Mouse (Mus musculus): ENCODE measurements around the gene Acin1. TPM values are rescaled to one million over a fixed set of nuclear protein-coding genes. Genes with fewer than 3 reads are reported as not detected.
A peak's percentile ranks its signal among the peaks of the same experiment; 100 is the strongest.

Gene Acin1
- total and polyA plus RNA-seq, 2 experiments: 39.7 to 49.1 TPM

DNA sequence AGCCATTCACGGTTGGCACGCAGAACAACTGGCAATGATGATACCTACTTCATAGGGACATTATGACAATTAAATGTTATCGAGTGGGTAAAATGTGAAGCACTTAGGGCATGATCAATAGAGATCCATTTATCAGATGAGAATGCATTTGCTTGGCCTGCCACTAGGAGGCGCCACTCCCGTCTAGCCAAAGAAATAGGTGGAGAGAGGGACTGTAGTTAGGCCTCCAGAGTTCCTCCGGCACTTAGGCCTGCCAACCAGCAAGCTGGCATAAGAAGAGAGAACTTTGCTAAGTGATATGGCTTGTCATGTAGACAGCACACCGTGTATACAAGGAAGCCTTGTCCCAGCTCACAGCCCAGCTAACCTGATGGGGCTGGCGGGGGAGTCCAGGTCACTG, 49.8 kb downstream of the Acin1 start:
- no peaks in the 10 kb centered on the region for H3K27me3 ChIP-seq (ENCODE audit: control insufficient read depth, insufficient read depth, low read length)
- DNase-seq (ENCODE audit: extremely low read depth, low read depth, low spot score): peak; percentile 39
- H3K4me3 ChIP-seq (ENCODE audit: insufficient read depth, low read depth, low read length): no peak overlapping the region
- no peak overlapping the region for H3K9ac ChIP-seq (ENCODE audit: low read depth, low read length)
- no peak overlapping the region for H3K27ac ChIP-seq (replicated peaks; ENCODE audit: insufficient read depth, low read depth, low read length)
- WGBS: 50% methylated on average over 8 of the region's 8 CpGs
- H3K79me2 ChIP-seq (ENCODE audit: control insufficient read depth, insufficient read depth, low read length): no peaks in the 10 kb centered on the region
- TF ChIP-seq POLR2A (IDR thresholded peaks at IDR 0.05; ENCODE audit: extremely low read depth, insufficient read depth, low read length) (no peak), CTCF (IDR thresholded peaks at IDR 0.05; ENCODE audit: low read depth, low read length) (peak; percentile 87)
- H3K4me1 ChIP-seq (ENCODE audit: control insufficient read depth, insufficient read depth, low read length): no peaks in the 10 kb centered on the region
- no peaks in the 10 kb centered on the region for H3K36me3 ChIP-seq (ENCODE audit: control insufficient read depth, insufficient read depth, low read length)

DNA sequence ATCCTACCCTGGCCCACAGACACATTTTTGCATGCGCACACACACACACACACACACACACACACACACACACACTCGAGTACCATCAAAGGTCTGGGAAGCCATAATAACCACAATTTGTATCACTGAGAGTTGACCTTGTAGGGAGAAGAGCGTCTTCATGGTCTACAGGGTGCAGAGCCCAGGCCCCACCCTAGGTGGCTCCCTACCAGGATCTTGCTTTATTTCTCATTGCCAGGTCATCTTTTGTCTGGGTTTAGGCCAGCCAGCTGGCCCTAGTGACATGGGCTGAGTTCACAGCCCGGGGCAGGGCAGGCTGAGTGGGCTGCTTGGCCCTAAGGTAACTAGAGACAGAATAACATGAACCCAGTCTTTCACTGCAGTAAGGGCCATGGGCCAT, 52.5 kb downstream of the Acin1 start:
- Histone ChIP-seq H3K4me3 (ENCODE audit: insufficient read depth, low read depth, low read length) (no peak overlapping the region), H3K79me2 (ENCODE audit: control insufficient read depth, insufficient read depth, low read length) (no peaks in the 10 kb centered on the region), H3K36me3 (ENCODE audit: control insufficient read depth, insufficient read depth, low read length) (no peaks in the 10 kb centered on the region), H3K4me1 (ENCODE audit: control insufficient read depth, insufficient read depth, low read length) (no peaks in the 10 kb centered on the region), H3K27ac (replicated peaks; ENCODE audit: insufficient read depth, low read depth, low read length) (no peak overlapping the region), H3K27me3 (ENCODE audit: control insufficient read depth, insufficient read depth, low read length) (no peaks in the 10 kb centered on the region), H3K9ac (ENCODE audit: low read depth, low read length) (no peak overlapping the region)
- no peak for DNase-seq (ENCODE audit: extremely low read depth, low read depth, low spot score)
- WGBS: 73% methylated on average over 4 of the region's 4 CpGs
- TF ChIP-seq POLR2A (IDR thresholded peaks at IDR 0.05; ENCODE audit: extremely low read depth, insufficient read depth, low read length) (no peak), CTCF (IDR thresholded peaks at IDR 0.05; ENCODE audit: low read depth, low read length) (no peak)

DNA sequence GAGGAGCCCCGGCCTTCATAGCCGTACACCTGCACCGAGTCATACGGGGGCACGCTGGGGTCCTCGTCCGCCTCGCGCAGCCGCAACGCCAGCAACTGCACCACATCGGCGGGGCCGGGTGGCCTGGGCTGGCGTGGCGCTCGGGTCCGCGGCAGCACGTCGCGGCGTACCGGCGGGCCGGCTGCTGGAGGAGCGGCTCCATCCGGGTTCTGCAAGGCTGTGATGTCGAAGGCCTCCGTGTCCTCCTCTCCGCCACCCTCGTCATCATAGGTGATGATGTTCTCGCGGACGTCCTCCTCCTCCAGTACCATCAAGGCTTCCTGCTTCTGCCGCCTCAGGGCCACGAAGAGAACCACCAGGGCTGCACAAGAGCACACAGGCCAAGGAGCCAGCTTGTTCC, 54.5 kb downstream of the Acin1 start:
- no peak for DNase-seq (ENCODE audit: extremely low read depth, low read depth, low spot score)
- Histone ChIP-seq H3K36me3 (ENCODE audit: control insufficient read depth, insufficient read depth, low read length) (no peaks in the 10 kb centered on the region), H3K27me3 (ENCODE audit: control insufficient read depth, insufficient read depth, low read length) (no peaks in the 10 kb centered on the region), H3K4me3 (ENCODE audit: insufficient read depth, low read depth, low read length) (no peak overlapping the region), H3K79me2 (ENCODE audit: control insufficient read depth, insufficient read depth, low read length) (no peaks in the 10 kb centered on the region), H3K27ac (replicated peaks; ENCODE audit: insufficient read depth, low read depth, low read length) (no peak overlapping the region), H3K9ac (ENCODE audit: low read depth, low read length) (no peak overlapping the region), H3K4me1 (ENCODE audit: control insufficient read depth, insufficient read depth, low read length) (no peaks in the 10 kb centered on the region)
- 97% methylated on average over 37 of the region's 37 CpGs for WGBS
- TF ChIP-seq POLR2A (IDR thresholded peaks at IDR 0.05; ENCODE audit: extremely low read depth, insufficient read depth, low read length) (no peak), CTCF (IDR thresholded peaks at IDR 0.05; ENCODE audit: low read depth, low read length) (no peak)

DNA sequence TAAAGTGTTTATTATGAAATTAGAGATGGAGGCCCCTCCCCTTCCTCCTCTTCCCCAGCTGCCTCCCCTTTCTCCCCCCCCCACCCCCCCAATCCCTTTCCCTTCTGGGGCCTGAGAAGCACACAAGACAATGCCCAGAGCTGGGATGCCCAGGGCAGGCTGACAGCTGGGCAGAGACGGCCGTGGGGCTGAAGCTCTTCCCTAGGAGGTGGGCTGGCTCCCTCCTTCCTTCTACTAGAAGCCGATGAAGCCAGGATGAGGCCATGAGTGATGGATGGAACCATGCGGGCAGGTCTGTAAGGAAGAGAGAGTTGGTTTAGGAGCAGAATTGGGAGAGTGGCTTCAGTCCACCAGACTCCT, 55.5 kb downstream of the Acin1 start:
- TF ChIP-seq POLR2A (IDR thresholded peaks at IDR 0.05; ENCODE audit: extremely low read depth, insufficient read depth, low read length) (no peak), CTCF (IDR thresholded peaks at IDR 0.05; ENCODE audit: low read depth, low read length) (no peak)
- no peaks in the 10 kb centered on the region for H3K79me2 ChIP-seq (ENCODE audit: control insufficient read depth, insufficient read depth, low read length)
- no peak overlapping the region for H3K27ac ChIP-seq (replicated peaks; ENCODE audit: insufficient read depth, low read depth, low read length)
- H3K4me3 ChIP-seq (ENCODE audit: insufficient read depth, low read depth, low read length): no peak overlapping the region
- no peaks in the 10 kb centered on the region for H3K36me3 ChIP-seq (ENCODE audit: control insufficient read depth, insufficient read depth, low read length)
- H3K27me3 ChIP-seq (ENCODE audit: control insufficient read depth, insufficient read depth, low read length): no peaks in the 10 kb centered on the region
- DNase-seq (ENCODE audit: extremely low read depth, low read depth, low spot score): no peak
- H3K9ac ChIP-seq (ENCODE audit: low read depth, low read length): no peak overlapping the region
- H3K4me1 ChIP-seq (ENCODE audit: control insufficient read depth, insufficient read depth, low read length): no peaks in the 10 kb centered on the region
- 86% methylated on average over 4 of the region's 4 CpGs for WGBS

DNA sequence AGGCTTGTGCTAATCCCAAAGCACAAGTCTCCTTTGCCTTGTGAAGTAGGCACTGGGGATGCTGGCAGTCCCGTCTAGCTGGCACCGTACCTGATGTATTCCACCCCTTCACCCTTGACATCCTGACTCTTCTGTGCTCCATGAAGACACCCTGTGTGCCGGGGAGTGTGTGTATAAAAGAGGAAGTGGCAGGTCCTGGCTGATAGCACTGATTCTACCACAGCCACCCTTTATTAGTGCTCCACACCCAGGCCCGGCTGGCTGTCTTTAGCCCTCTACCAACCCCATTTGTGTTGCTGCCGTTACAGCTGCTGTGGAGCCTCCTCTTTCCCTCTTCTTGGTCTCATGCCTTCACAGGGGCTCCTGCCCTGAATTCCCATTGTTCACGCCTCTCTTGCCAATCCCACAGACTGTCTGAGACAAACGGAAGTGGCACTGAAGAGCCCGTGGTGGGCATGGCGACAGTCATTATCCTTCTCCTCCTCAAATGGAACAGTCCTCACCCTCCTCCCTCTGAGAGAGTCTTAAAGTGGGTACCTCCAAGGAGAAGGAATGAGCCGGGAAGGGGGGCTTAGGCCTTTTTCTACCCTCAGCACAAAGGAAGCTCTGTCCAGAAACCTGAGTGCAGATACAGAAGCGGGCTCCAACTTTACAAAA, 56.0 kb downstream of the Acin1 start:
- TF ChIP-seq POLR2A (IDR thresholded peaks at IDR 0.05; ENCODE audit: extremely low read depth, insufficient read depth, low read length) (no peak), CTCF (IDR thresholded peaks at IDR 0.05; ENCODE audit: low read depth, low read length) (no peak)
- DNase-seq (ENCODE audit: extremely low read depth, low read depth, low spot score): no peak
- WGBS: 88% methylated on average over 11 of the region's 11 CpGs

DNA sequence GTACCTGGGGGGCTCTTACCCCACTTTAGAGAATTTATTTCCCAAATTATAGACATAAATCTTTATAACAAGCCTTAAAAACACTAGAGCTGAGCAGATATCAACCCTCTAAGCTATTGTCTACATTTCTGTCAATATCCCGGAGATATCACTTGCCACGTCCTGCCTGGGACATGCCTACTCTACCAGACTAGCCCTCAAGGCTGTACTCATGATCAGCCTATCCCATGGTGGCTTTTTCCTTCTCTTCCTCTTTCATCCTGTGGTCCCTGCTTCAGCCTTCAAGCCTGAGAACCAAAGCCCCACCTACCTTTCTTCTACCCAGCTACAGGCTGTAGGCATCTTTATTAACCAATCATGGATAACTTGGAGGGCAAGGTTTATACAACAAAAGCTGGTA, 56.9 kb downstream of the Acin1 start:
- H3K27me3 ChIP-seq (ENCODE audit: control insufficient read depth, insufficient read depth, low read length): no peaks in the 10 kb centered on the region
- no peak overlapping the region for H3K27ac ChIP-seq (replicated peaks; ENCODE audit: insufficient read depth, low read depth, low read length)
- 92% methylated on average over 2 of the region's 2 CpGs for WGBS
- H3K4me1 ChIP-seq (ENCODE audit: control insufficient read depth, insufficient read depth, low read length): no peaks in the 10 kb centered on the region
- no peaks in the 10 kb centered on the region for H3K79me2 ChIP-seq (ENCODE audit: control insufficient read depth, insufficient read depth, low read length)
- no peak overlapping the region for H3K4me3 ChIP-seq (ENCODE audit: insufficient read depth, low read depth, low read length)
- DNase-seq (ENCODE audit: extremely low read depth, low read depth, low spot score): no peak
- H3K9ac ChIP-seq (ENCODE audit: low read depth, low read length): no peak overlapping the region
- no peaks in the 10 kb centered on the region for H3K36me3 ChIP-seq (ENCODE audit: control insufficient read depth, insufficient read depth, low read length)
- no peak for TF ChIP-seq POLR2A (IDR thresholded peaks at IDR 0.05; ENCODE audit: extremely low read depth, insufficient read depth, low read length)
- no peak for TF ChIP-seq CTCF (IDR thresholded peaks at IDR 0.05; ENCODE audit: low read depth, low read length)

More for the DNA sequence above, 56.0 kb downstream of the Acin1 start:
- Histone ChIP-seq H3K27ac (replicated peaks; ENCODE audit: insufficient read depth, low read depth, low read length) (no peak overlapping the region), H3K36me3 (ENCODE audit: control insufficient read depth, insufficient read depth, low read length) (no peaks in the 10 kb centered on the region), H3K27me3 (ENCODE audit: control insufficient read depth, insufficient read depth, low read length) (no peaks in the 10 kb centered on the region), H3K4me1 (ENCODE audit: control insufficient read depth, insufficient read depth, low read length) (no peaks in the 10 kb centered on the region), H3K9ac (ENCODE audit: low read depth, low read length) (no peak overlapping the region), H3K4me3 (ENCODE audit: insufficient read depth, low read depth, low read length) (no peak overlapping the region), H3K79me2 (ENCODE audit: control insufficient read depth, insufficient read depth, low read length) (no peaks in the 10 kb centered on the region)
